Mouse (Mus musculus) v-Abl transformed pro-B cells (cell line): ENCODE data around the gene Amfr.

Source experiments
- in situ Hi-C, 2 experiments: fragments of 400-800 bp; cut with MboI; formaldehyde crosslinking; loops; one replicate each; pipeline ENCODE4 v1.15.1; 2025; ENCODE audit not compliant: unreplicated experiment in 2 of 2

Amfr gene

DNA sequence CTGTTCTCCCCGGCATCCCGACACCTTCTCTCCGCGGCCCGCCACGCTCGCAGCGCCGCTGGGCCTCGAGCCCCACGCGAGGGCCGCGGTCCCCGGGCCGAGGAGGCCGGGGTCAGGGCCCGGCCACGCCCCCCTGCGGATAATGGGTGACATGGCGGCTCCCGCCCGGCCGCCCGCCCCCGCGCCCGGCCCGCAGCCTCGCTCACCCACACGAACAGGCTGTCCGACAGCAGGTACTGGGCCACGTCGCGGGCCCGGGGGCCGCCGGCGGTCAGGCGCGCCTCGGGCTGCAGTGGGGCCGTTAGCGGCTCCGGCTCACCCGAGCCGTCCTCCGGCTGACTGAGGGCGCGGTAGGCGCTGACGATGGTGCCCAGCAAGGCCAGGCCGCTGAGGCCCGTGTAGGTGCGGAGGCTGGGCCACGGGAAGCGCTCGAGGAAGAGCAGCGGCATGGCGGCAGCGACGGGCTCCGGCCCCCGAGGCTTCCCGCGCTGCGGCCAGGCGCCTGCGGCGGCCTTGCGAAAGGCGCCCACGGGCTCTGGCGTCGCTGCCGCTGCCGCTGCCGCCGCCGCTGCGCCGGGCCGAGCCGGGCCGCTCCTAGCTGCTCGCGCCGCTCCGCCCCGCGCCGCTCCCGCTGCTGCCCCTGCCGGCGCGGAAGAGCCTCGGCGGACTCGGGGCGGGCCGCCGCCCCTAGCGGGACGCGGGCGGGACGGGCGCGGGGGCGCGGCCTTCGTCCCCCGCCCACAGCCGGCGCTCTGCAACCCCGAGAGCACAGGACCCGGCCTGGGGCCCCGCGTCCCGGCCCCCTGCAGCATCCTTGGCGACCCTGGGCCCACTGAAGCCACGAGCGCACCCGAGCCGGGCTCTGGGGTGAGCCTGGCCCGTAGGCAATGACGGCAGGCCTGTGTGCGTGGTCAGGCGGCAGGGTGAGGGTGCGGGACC lies at the start of gene Amfr:
Amfr (minus strand) TSS at position 830 of the 939 bp plus-strand sequence.
- in situ Hi-C loops, result no loop called here

GRCm38 (mm10) chr8:94057157-94057854 lies 44.7 kb upstream of the Amfr start:
- in situ Hi-C loops, result loop anchor here (5.0 to 25.0 kb wide), 5 partner anchors 463 to 1045 kb away; no protein-coding TSS in a partner anchor

DNA sequence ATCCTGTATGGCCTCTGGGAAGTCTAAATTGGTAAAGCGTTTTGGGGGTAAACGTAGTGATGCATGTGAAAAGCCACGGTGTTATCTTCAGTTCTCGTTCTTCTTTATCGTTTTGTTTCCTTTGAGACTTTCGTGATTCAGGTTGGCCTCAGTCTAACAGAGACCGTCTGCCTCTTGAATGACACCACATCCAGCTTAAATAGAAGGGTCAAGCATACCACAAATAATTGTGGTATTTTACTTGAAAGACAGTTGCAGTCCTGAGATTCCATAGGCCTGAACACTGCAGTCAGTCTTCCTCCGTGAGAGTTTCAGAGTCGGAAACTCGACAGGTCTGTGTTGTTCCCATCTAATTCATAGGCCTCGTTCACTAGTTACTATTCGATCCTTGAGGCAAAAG lies 40.1 kb upstream of the Amfr start:
- in situ Hi-C loops, result loop anchor here (10.0 to 25.0 kb wide), 3 partner anchors 458 to 1038 kb away; no protein-coding TSS in a partner anchor

GRCm38 (mm10) chr8:94047845-94048244 lies 35.2 kb upstream of the Amfr start:
- in situ Hi-C loops, result no loop called here

- in situ Hi-C loops, result loop anchor here in 1 of 2 experiments (10.0 kb wide), 1 partner anchor 157 kb away; no protein-coding TSS in a partner anchor
Measured at GRCm38 (mm10) chr8:94037806-94038205, 25.2 kb upstream of the Amfr start.

DNA sequence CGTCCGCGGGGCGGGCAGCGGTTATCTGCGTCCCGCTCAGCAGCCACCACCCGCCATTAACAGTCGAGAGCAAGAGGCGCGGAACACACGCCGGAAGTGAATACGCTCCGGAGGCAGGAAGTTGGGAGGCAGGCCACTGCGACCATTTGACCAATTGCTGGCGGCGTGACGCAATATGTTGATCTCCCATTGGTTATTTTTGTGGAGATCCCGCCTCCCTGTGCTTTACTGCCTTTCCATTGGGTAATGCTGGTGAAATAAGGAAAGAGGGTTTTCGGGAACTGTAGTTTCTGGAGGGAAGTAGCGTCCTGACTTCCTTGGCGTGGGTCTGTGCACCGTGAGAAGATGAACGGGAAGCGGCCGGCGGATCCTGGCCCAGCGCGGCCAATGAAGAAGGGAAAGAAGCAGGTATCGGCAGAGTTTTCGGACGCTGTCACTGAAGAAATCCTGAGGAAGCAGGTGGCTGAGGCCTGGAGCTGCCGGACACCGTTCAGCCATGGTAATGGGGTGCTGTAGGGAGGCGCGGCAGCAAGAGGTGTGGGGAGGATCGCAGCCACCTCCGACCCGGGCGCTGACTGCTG lies 24.4 kb upstream of the Amfr start, which contains the start of the genes Nudt21 and Ogfod1:
Nudt21 (minus strand) TSS at position 88 of the 581 bp plus-strand sequence.
Ogfod1 (plus strand) TSS at position 255 of the 581 bp plus-strand sequence.
- in situ Hi-C loops, result loop anchor here in 1 of 2 experiments (10.0 kb wide), 1 partner anchor 158 kb away; no protein-coding TSS in a partner anchor

GRCm38 (mm10) chr8:94036541-94036940 lies 23.9 kb upstream of the Amfr start:
- in situ Hi-C loops, result loop anchor here in 1 of 2 experiments (10.0 kb wide), 1 partner anchor 158 kb away; no protein-coding TSS in a partner anchor

- in situ Hi-C loops, result loop anchor here in 1 of 2 experiments (10.0 kb wide), 1 partner anchor 160 kb away; no protein-coding TSS in a partner anchor
Measured at GRCm38 (mm10) chr8:94035200-94035599, 22.6 kb upstream of the Amfr start.

DNA sequence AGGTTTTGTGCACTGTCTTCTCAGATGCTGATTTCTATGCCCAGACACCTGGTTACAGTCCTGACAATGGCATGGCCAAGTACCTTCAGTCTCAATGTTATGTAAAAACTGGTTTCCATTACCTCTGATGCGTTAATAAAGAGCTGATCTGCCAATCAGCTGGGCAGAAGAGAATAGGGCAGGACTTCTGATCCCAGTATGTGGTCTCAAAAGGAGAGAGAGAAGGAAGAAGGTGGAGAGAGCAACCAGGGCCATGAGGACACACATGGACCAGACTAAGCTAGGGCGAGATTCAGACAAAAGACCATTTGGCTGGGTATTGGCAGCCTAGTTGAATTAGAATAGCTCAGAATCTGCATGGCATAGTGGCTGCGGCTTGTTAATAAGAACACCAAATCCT lies 21.0 kb upstream of the Amfr start:
- in situ Hi-C loops, result loop anchor here in 1 of 2 experiments (10.0 kb wide), 1 partner anchor 161 kb away; no protein-coding TSS in a partner anchor

DNA sequence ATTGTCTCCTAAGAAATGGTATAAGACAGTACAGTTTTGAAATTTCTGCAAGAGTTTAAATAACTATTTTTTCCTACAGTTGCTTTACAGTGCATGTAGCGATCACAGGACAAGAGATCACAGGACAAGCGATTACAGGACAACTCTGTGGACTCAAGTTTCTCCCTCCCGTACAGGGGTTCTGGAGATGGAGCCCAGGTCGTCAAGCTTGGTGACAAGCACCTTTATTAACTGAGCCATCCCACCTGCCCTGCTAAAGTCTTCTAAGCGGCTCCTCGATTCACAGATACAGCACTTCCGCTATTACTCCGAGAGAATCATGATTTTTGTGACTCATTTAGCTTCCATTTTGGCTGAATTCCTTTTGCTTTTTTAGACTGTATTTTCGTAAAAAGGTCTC lies 17.1 kb upstream of the Amfr start:
- in situ Hi-C loops, result loop anchor here in 1 of 2 experiments (10.0 kb wide), 1 partner anchor 165 kb away; no protein-coding TSS in a partner anchor

GRCm38 (mm10) chr8:94023916-94024315 lies 11.3 kb upstream of the Amfr start:
- in situ Hi-C loops, result no loop called here

DNA sequence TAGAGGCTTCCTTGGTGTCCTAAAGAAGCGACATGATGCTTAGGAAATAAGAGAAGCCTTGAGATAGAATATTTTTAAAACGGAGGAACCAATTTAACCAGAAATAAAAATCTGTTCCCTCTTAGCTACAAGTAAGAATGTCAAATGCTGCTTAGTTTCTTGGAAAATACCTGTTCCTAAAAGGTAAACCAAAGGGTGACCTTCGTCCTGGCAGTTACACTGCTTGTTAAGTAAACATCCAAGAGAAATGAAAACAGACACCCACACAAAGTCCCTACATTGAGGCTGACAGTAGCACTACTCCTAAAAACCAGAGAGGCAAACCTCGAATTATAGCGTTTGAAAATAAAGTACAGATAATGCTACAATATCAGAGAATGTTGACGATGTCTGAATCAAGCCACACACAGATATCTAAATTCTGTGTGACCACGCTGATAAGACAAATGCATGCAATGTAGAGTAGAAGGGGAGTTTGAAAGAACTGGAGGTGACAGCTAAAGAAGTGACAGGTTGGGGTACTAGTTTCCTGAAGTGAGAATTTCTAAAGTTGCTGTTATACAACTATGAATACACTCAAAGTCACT lies 477 bp upstream of the Amfr start:
- in situ Hi-C loops, result no loop called here

DNA sequence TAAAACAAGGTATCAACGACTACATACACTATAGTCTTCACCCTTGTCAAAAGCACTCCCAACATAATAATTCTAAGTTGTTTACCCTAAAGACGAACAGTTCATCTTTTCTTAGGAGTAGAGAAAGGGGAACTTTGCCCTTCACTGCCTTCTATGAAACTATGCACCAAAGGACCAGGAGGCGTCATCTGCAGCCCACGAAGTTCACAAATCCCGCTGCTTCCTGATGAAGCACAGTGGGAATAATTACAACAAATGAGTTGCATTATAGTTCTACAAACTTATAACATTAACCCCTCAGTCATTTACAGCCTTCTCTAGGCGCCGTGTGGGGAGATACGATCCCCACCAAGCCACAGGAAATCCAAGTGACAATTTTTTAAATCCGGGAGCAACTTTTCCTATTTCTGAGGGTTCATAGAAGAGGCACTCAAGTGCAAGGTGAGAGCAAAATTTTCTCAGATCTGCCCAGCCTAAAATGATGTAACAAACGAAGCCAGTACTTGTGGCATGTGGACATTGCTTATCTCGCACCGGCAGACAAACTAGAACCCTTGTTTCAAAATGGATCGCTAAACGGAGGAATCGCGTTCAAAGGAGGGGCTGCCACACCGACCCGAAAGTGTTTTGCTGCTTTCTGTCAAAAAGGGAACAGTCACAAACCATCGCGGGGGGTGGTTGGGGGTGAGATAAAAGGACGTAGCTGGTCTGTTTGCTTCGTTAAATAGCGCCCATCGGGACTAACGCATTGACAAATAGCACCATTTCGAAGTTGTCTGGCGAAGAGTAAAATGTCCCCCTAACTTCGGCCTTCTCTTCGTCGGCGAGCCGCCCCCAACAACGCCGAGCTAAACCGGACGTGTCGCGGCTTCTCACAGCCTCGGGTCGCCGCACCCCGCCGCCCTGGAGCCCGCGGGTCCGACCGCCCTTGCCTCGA lies 1.3 kb downstream of the Amfr start:
- in situ Hi-C loops, result no loop called here

GRCm38 (mm10) chr8:94010101-94010705 lies 2.4 kb downstream of the Amfr start:
- in situ Hi-C loops, result no loop called here

- in situ Hi-C loops, result loop anchor here in 1 of 2 experiments (10.0 kb wide), 1 partner anchor 185 kb away; no protein-coding TSS in a partner anchor
Measured at GRCm38 (mm10) chr8:94009243-94009845, 3.3 kb downstream of the Amfr start.

- in situ Hi-C loops, result loop anchor here in 1 of 2 experiments (10.0 kb wide), 1 partner anchor 191 kb away; no protein-coding TSS in a partner anchor
Measured at GRCm38 (mm10) chr8:94004139-94004538, 8.5 kb downstream of the Amfr start.

GRCm38 (mm10) chr8:93998961-93999360 lies 13.7 kb downstream of the Amfr start:
- in situ Hi-C loops, result no loop called here

GRCm38 (mm10) chr8:93989739-93990138 lies 22.9 kb downstream of the Amfr start:
- in situ Hi-C loops, result no loop called here
